Mouse (Mus musculus): ENCODE measurements around the gene Zfp541. TPM values are rescaled to one million over a fixed set of nuclear protein-coding genes. Genes with fewer than 3 reads are reported as not detected.

Zfp541 gene
- polyA plus RNA-seq, 1 experiment: not detected

GRCm38 (mm10) chr7:16048675-16049575 is 12.7 kb upstream of the Zfp541 start:
- WGBS: 6% methylated on average over 36 of the region's 36 CpGs
- Histone ChIP-seq H3K27ac (ENCODE audit: insufficient read depth, low read depth, low read length) (peak overlapping the region; percentile 83), H3K4me1 (ENCODE audit: control insufficient read depth, insufficient read depth, low read length) (peaks cover 20% of the 10 kb centered on the region), H3K4me3 (ENCODE audit: insufficient read depth, low read depth, low read length) (peak overlapping the region; percentile 98)
- TF ChIP-seq CTCF (IDR thresholded peaks at IDR 0.05; ENCODE audit: insufficient read depth, low read depth, low read length): no peak; the same call in 1 of the 2 replicates
- no peak for TF ChIP-seq POLR2A (IDR thresholded peaks at IDR 0.05; ENCODE audit: insufficient read depth, low read depth, low read length)

- Histone ChIP-seq H3K4me1 (ENCODE audit: control insufficient read depth, insufficient read depth, low read length) (peaks cover 14% of the 10 kb centered on the region), H3K27ac (ENCODE audit: insufficient read depth, low read depth, low read length) (no peak overlapping the region)
- TF ChIP-seq POLR2A (IDR thresholded peaks at IDR 0.05; ENCODE audit: insufficient read depth, low read depth, low read length) (no peak), CTCF (IDR thresholded peaks at IDR 0.05; ENCODE audit: insufficient read depth, low read depth, low read length) (no peak)
These were observed 12.1 kb upstream of the Zfp541 start for GRCm38 (mm10) chr7:16049576-16049915.

GRCm38 (mm10) chr7:16050600-16050999 is 11.0 kb upstream of the Zfp541 start:
- H3K4me1 ChIP-seq (ENCODE audit: control insufficient read depth, insufficient read depth, low read length): peaks cover 10% of the 10 kb centered on the region
- H3K4me3 ChIP-seq (ENCODE audit: insufficient read depth, low read depth, low read length): no peak overlapping the region
- WGBS: 88% methylated on average over 3 of the region's 3 CpGs
- H3K27ac ChIP-seq (ENCODE audit: insufficient read depth, low read depth, low read length): no peak overlapping the region
- TF ChIP-seq CTCF (IDR thresholded peaks at IDR 0.05; ENCODE audit: insufficient read depth, low read depth, low read length): no peak
- TF ChIP-seq POLR2A (IDR thresholded peaks at IDR 0.05; ENCODE audit: insufficient read depth, low read depth, low read length): no peak

More at GRCm38 (mm10) chr7:16049576-16049915, 12.1 kb upstream of the Zfp541 start:
- WGBS: 82% methylated on average over 7 of the region's 7 CpGs
- H3K4me3 ChIP-seq (ENCODE audit: insufficient read depth, low read depth, low read length): no peak overlapping the region

GRCm38 (mm10) chr7:16051883-16052595 is 9.6 kb upstream of the Zfp541 start:
- Histone ChIP-seq H3K4me1 (ENCODE audit: control insufficient read depth, insufficient read depth, low read length) (peaks cover 3% of the 10 kb centered on the region), H3K27ac (ENCODE audit: insufficient read depth, low read depth, low read length) (peak overlapping the region; percentile 48; the same call in 1 of the 2 replicates), H3K4me3 (ENCODE audit: insufficient read depth, low read depth, low read length) (peak overlapping the region; percentile 47)
- WGBS: 3% methylated on average over 19 of the region's 19 CpGs
- peak; percentile 22; the same call in 1 of the 2 replicates for TF ChIP-seq CTCF (IDR thresholded peaks at IDR 0.05; ENCODE audit: insufficient read depth, low read depth, low read length)
- TF ChIP-seq POLR2A (IDR thresholded peaks at IDR 0.05; ENCODE audit: insufficient read depth, low read depth, low read length): no peak

GRCm38 (mm10) chr7:16052684-16053083 is 8.9 kb upstream of the Zfp541 start:
- TF ChIP-seq CTCF (IDR thresholded peaks at IDR 0.05; ENCODE audit: insufficient read depth, low read depth, low read length): no peak
- TF ChIP-seq POLR2A (IDR thresholded peaks at IDR 0.05; ENCODE audit: insufficient read depth, low read depth, low read length): peak; percentile 34; the same call in 1 of the 2 replicates
- Histone ChIP-seq H3K27ac (ENCODE audit: insufficient read depth, low read depth, low read length) (peak overlapping the region; percentile 48; the same call in 1 of the 2 replicates), H3K4me3 (ENCODE audit: insufficient read depth, low read depth, low read length) (peak overlapping the region; percentile 47), H3K4me1 (ENCODE audit: control insufficient read depth, insufficient read depth, low read length) (peaks cover 3% of the 10 kb centered on the region)
- WGBS: under 1% methylated on average over 24 of the region's 24 CpGs

GRCm38 (mm10) chr7:16053105-16053504 is 8.5 kb upstream of the Zfp541 start:
- 12% methylated on average over 6 of the region's 6 CpGs for WGBS

GRCm38 (mm10) chr7:16054966-16055365 is 6.6 kb upstream of the Zfp541 start:
- no peak overlapping the region for H3K27ac ChIP-seq (ENCODE audit: insufficient read depth, low read depth, low read length)
- no peaks in the 10 kb centered on the region; the same call in 1 of the 2 replicates for H3K4me1 ChIP-seq (ENCODE audit: control insufficient read depth, insufficient read depth, low read length)
- 66% methylated on average over 4 of the region's 4 CpGs for WGBS
- TF ChIP-seq POLR2A (IDR thresholded peaks at IDR 0.05; ENCODE audit: insufficient read depth, low read depth, low read length) (no peak), CTCF (IDR thresholded peaks at IDR 0.05; ENCODE audit: insufficient read depth, low read depth, low read length) (no peak)
- no peak overlapping the region for H3K4me3 ChIP-seq (ENCODE audit: insufficient read depth, low read depth, low read length)

More at GRCm38 (mm10) chr7:16053105-16053504, 8.5 kb upstream of the Zfp541 start:
- TF ChIP-seq POLR2A (IDR thresholded peaks at IDR 0.05; ENCODE audit: insufficient read depth, low read depth, low read length) (no peak), CTCF (IDR thresholded peaks at IDR 0.05; ENCODE audit: insufficient read depth, low read depth, low read length) (no peak)
- H3K4me3 ChIP-seq (ENCODE audit: insufficient read depth, low read depth, low read length): peak overlapping the region; percentile 47
- H3K4me1 ChIP-seq (ENCODE audit: control insufficient read depth, insufficient read depth, low read length): peaks cover 3% of the 10 kb centered on the region
- no peak overlapping the region for H3K27ac ChIP-seq (ENCODE audit: insufficient read depth, low read depth, low read length)

- no peak overlapping the region for H3K27ac ChIP-seq (ENCODE audit: insufficient read depth, low read depth, low read length)
- TF ChIP-seq CTCF (IDR thresholded peaks at IDR 0.05; ENCODE audit: insufficient read depth, low read depth, low read length) (no peak), POLR2A (IDR thresholded peaks at IDR 0.05; ENCODE audit: insufficient read depth, low read depth, low read length) (no peak)
- no peak overlapping the region for H3K4me3 ChIP-seq (ENCODE audit: insufficient read depth, low read depth, low read length)
- WGBS: 89% methylated on average over 6 of the region's 6 CpGs
- no peaks in the 10 kb centered on the region; the same call in 1 of the 2 replicates for H3K4me1 ChIP-seq (ENCODE audit: control insufficient read depth, insufficient read depth, low read length)
These were observed 5.9 kb upstream of the Zfp541 start for GRCm38 (mm10) chr7:16055665-16056064.

Data from olfactory bulb, adult 2 months (tissue).